Mouse (Mus musculus): ENCODE measurements around the gene Lce1j. TPM values are rescaled to one million over a fixed set of nuclear protein-coding genes. Genes with fewer than 3 reads are reported as not detected.

Gene Lce1j
- total and polyA plus RNA-seq, 3 experiments, result not detected

GRCm38 (mm10) chr3:92753197-92753596 is 37.1 kb downstream of the Lce1j start:
- Histone ChIP-seq H3K27me3 (replicated peaks) (no peaks in the 10 kb centered on the region), H3K9me3 (replicated peaks; ENCODE audit: low read length) (no peaks in the 10 kb centered on the region), H3K79me2 (replicated peaks; ENCODE audit: control insufficient read depth, extremely low read depth, insufficient read depth, poor library complexity, severe bottlenecking) (no peaks in the 10 kb centered on the region; the same call in 1 of the 2 replicates), H3K36me3 (replicated peaks in 1 of 2; ENCODE audit: control insufficient read depth in 1 of 2, insufficient read depth in 1 of 2, low read length in 1 of 2) (no peaks in the 10 kb centered on the region), H3K4me3 (replicated peaks in 1 of 3; ENCODE audit: low read depth in 2 of 3, low read length in 2 of 3, poor library complexity in 1 of 3) (no peak overlapping the region), H3K4me2 (ENCODE audit: insufficient read depth, low read depth, poor library complexity, severe bottlenecking) (no peak overlapping the region), H3K9ac (ENCODE audit: insufficient read depth, low read depth) (no peak overlapping the region), H3K4me1 (ENCODE audit: control insufficient read depth in 1 of 2, insufficient read depth in 2 of 2) (no peaks in the 10 kb centered on the region), H3K27ac (ENCODE audit: insufficient read depth, low read depth) (no peak overlapping the region)
- peak; percentile 15 for DNase-seq (ENCODE audit: extremely low read depth)
- peak; percentile 13 for TF ChIP-seq RAD21 (IDR thresholded peaks at IDR 0.05; ENCODE audit: low read depth, low read length)
- TF ChIP-seq CTCF (conservative IDR thresholded peaks at IDR 0.05 in 1 of 2, IDR thresholded peaks at IDR 0.05 in 1 of 2; ENCODE audit: low read depth in 2 of 2, low read length in 2 of 2), result peak in 1 of 2 experiments; percentile 14; a peak in 1 of 4 replicates
- no peak for TF ChIP-seq POLR2AphosphoS2 (IDR thresholded peaks at IDR 0.05; ENCODE audit: low read depth, low read length)
- in situ Hi-C loops (cut with MboI; ENCODE audit: low pct_ligation_motif_present, low pct_unique_long_range_greater_than_20kb, low sequenced_read_pairs) (no loop called here), dilution Hi-C loops (cut with MboI; ENCODE audit: extremely low pct_ligation_motif_present, extremely low pct_unique_long_range_greater_than_20kb, low sequenced_read_pairs) (no loop called here)

GRCm38 (mm10) chr3:92752238-92752637 is 38.1 kb downstream of the Lce1j start, which contains the start of gene Lce1g:
Gene Lce1g (minus strand): TSS chr3:92752338.
- Histone ChIP-seq H3K79me2 (replicated peaks; ENCODE audit: control insufficient read depth, extremely low read depth, insufficient read depth, poor library complexity, severe bottlenecking) (no peaks in the 10 kb centered on the region; the same call in 1 of the 2 replicates), H3K4me2 (ENCODE audit: insufficient read depth, low read depth, poor library complexity, severe bottlenecking) (no peak within 1 kb of the TSS), H3K9me3 (replicated peaks; ENCODE audit: low read length) (no peaks in the 10 kb centered on the region), H3K36me3 (replicated peaks in 1 of 2; ENCODE audit: control insufficient read depth in 1 of 2, insufficient read depth in 1 of 2, low read length in 1 of 2) (no peaks in the 10 kb centered on the region), H3K9ac (ENCODE audit: insufficient read depth, low read depth) (no peak within 1 kb of the TSS), H3K27ac (ENCODE audit: insufficient read depth, low read depth) (no peak within 1 kb of the TSS), H3K27me3 (replicated peaks) (no peaks in the 10 kb centered on the region), H3K4me3 (replicated peaks in 1 of 3; ENCODE audit: low read depth in 2 of 3, low read length in 2 of 3, poor library complexity in 1 of 3) (no peak within 1 kb of the TSS), H3K4me1 (ENCODE audit: control insufficient read depth in 1 of 2, insufficient read depth in 2 of 2) (no peaks in the 10 kb centered on the region)
- no peak for DNase-seq (ENCODE audit: extremely low read depth)
- TF ChIP-seq POLR2AphosphoS2 (IDR thresholded peaks at IDR 0.05; ENCODE audit: low read depth, low read length) (no peak), NELFE (IDR thresholded peaks at IDR 0.05; ENCODE audit: low read depth, low read length) (no peak), USF1 (IDR thresholded peaks at IDR 0.05; ENCODE audit: low read depth, low read length) (no peak), UBTF (IDR thresholded peaks at IDR 0.05; ENCODE audit: low read depth, low read length) (no peak), ZC3H11A (IDR thresholded peaks at IDR 0.05; ENCODE audit: low read depth, low read length) (no peak), ZMIZ1 (IDR thresholded peaks at IDR 0.05; ENCODE audit: low read depth, low read length) (no peak), POLR2A (IDR thresholded peaks at IDR 0.05; ENCODE audit: low read depth, low read length) (no peak), ELF1 (IDR thresholded peaks at IDR 0.05; ENCODE audit: low read depth, low read length) (no peak), MYC (IDR thresholded peaks at IDR 0.05; ENCODE audit: low read depth, low read length) (no peak), MAX (IDR thresholded peaks at IDR 0.05; ENCODE audit: low read length) (no peak), MXI1 (IDR thresholded peaks at IDR 0.05; ENCODE audit: low read depth, low read length) (no peak), HCFC1 (IDR thresholded peaks at IDR 0.05; ENCODE audit: low read depth, low read length) (no peak), CHD2 (IDR thresholded peaks at IDR 0.05; ENCODE audit: low read length) (no peak), MAZ (IDR thresholded peaks at IDR 0.05; ENCODE audit: low read depth, low read length) (no peak), RCOR1 (conservative IDR thresholded peaks at IDR 0.05; ENCODE audit: low read depth, low read length) (no peak), ZKSCAN1 (IDR thresholded peaks at IDR 0.05; ENCODE audit: borderline replicate concordance, low read depth, low read length) (no peak)
- dilution Hi-C loops (cut with MboI; ENCODE audit: extremely low pct_ligation_motif_present, extremely low pct_unique_long_range_greater_than_20kb, low sequenced_read_pairs), result no loop called here
- in situ Hi-C loops (cut with MboI; ENCODE audit: low pct_ligation_motif_present, low pct_unique_long_range_greater_than_20kb, low sequenced_read_pairs), result no loop called here
